Mouse (Mus musculus) myocyte (in vitro differentiated cells): ENCODE data around the gene Snap91.

ENCODE experiments used
- CEBPB ChIP-seq: IDR thresholded peaks from 2 replicates; pipeline ENCODE4 v1.6.1; 2011; ENCODE audit warnings: mild to moderate bottlenecking, moderate library complexity; ENCODE audit not compliant: poor library complexity, insufficient read depth, severe bottlenecking
- E2F4 ChIP-seq: IDR thresholded peaks from one replicate; pipeline ENCODE4 v1.6.1; 2011; ENCODE audit warnings: mild to moderate bottlenecking, control low read depth, moderate library complexity; ENCODE audit not compliant: insufficient read depth
- MAX ChIP-seq: IDR thresholded peaks from one replicate; pipeline ENCODE4 v1.6.1; 2011; ENCODE audit warnings: low read depth, mild to moderate bottlenecking, control low read depth
- MYOD1 ChIP-seq, 3 experiments: IDR thresholded peaks; one replicate each; pipeline ENCODE4 v1.6.1; 2011; ENCODE audit warnings: control low read depth in 2 of 3, low read depth in 2 of 3, mild to moderate bottlenecking in 2 of 3, moderate library complexity in 1 of 3; ENCODE audit not compliant: insufficient read length in 2 of 3, control insufficient read depth in 1 of 3
- MYOG ChIP-seq, 3 experiments: IDR thresholded peaks; one replicate each; pipeline ENCODE4 v1.6.1; 2011; ENCODE audit warnings: control low read depth in 2 of 3, low read depth in 2 of 3, mild to moderate bottlenecking in 2 of 3; ENCODE audit not compliant: insufficient read length in 2 of 3, control insufficient read depth in 1 of 3, insufficient read depth in 1 of 3
- POLR2A ChIP-seq: IDR thresholded peaks from one replicate; pipeline ENCODE4 v1.6.1; 2011; ENCODE audit warnings: low read depth, mild to moderate bottlenecking, control low read depth, moderate library complexity; ENCODE audit not compliant: insufficient read length
- POLR2AphosphoS2 ChIP-seq: IDR thresholded peaks from one replicate; pipeline ENCODE4 v1.6.1; 2011; ENCODE audit warnings: low read depth, control low read depth; ENCODE audit not compliant: insufficient read length
- SRF ChIP-seq: IDR thresholded peaks from one replicate; pipeline ENCODE4 v1.6.1; 2011; ENCODE audit warnings: low read depth; ENCODE audit not compliant: control insufficient read depth, insufficient read length
- TCF12 ChIP-seq: IDR thresholded peaks from one replicate; pipeline ENCODE4 v1.6.1; 2011; ENCODE audit warnings: mild to moderate bottlenecking, control low read depth; ENCODE audit not compliant: poor library complexity, insufficient read depth, severe bottlenecking

DNA sequence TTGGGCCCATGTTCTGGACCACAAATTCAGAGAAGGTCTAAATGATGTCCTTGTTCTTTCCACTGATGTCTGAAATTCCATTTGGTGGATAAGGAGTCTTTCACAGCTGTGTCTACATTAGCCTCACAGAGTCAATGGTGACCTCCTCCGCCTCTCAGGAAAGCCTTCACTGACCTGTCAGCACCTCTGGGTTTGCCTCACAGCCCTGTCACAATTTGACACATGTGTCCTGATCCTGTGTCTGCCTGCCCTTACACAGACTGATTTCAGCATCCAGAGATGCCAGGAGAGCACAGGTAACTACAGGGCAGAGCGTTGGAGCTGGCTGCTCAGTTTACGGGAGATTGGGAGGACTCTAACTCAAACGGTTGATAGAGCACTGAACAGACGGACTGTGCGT lies 45.2 kb upstream of the Snap91 start:
- no peak for TF ChIP-seq MAX
- TF ChIP-seq POLR2A, result no peak
- TF ChIP-seq POLR2AphosphoS2, result no peak
- TF ChIP-seq TCF12, result no peak
- TF ChIP-seq E2F4, result no peak
- TF ChIP-seq MYOG (IDR thresholded peaks at IDR 0.05; ENCODE audit: control insufficient read depth in 1 of 3, insufficient read depth in 1 of 3, insufficient read length in 2 of 3, low read depth in 2 of 3), result no peak
- TF ChIP-seq MYOD1 (IDR thresholded peaks at IDR 0.05; ENCODE audit: control insufficient read depth in 1 of 3, insufficient read length in 2 of 3, low read depth in 2 of 3), result no peak
- TF ChIP-seq SRF, result no peak
- TF ChIP-seq CEBPB, result no peak
